Mouse (Mus musculus) MEL (cell line): Measurements from ENCODE around the gene Sh2d3c. TPM values are rescaled to one million over a fixed set of nuclear protein-coding genes. Genes with fewer than 3 reads are reported as not detected.
A peak's percentile ranks its signal among the peaks of the same experiment; 100 is the strongest.

Experiments
- DNase-seq: peaks from one replicate; pipeline ENCODE4 v3.0.0; 2011; ENCODE audit warnings: low read depth, low spot score
- H3K27ac ChIP-seq: 2 replicates; pipeline ENCODE4 v1.5.1; 2012; ENCODE audit warnings: low read depth, mild to moderate bottlenecking, control low read depth, low read length, moderate library complexity; ENCODE audit not compliant: control insufficient read depth
- H3K27me3 ChIP-seq, 2 experiments: fragments of 150-350 bp in 1 of 2; sonication (generic) in 1 of 2; 2 replicates each; pipeline ENCODE4 v1.6.1; 2012; ENCODE audit warnings: low read length in 2 of 2, mild to moderate bottlenecking in 2 of 2, improper control_type of control experiment in 1 of 2, moderate library complexity in 1 of 2; ENCODE audit not compliant: insufficient read depth in 2 of 2, control insufficient read depth in 1 of 2
- H3K36me3 ChIP-seq, 2 experiments: 2 replicates each; pipeline ENCODE4 v1.6.1; 2012 to 2014; ENCODE audit warnings: low read length in 2 of 2, improper control_type of control experiment in 1 of 2, inconsistent platforms in 1 of 2, mild to moderate bottlenecking in 1 of 2; ENCODE audit not compliant: insufficient read depth in 2 of 2, control insufficient read depth in 1 of 2
- H3K4me1 ChIP-seq, 2 experiments: fragments of 150-350 bp in 1 of 2; sonication (generic) in 1 of 2; 2 replicates each; pipeline ENCODE4 v1.6.1; 2012; ENCODE audit warnings: low read length in 2 of 2, improper control_type of control experiment in 1 of 2, mild to moderate bottlenecking in 1 of 2; ENCODE audit not compliant: insufficient read depth in 2 of 2, control insufficient read depth in 1 of 2
- H3K4me3 ChIP-seq, 2 experiments: fragments of 150-350 bp in 1 of 2; sonication (generic) in 1 of 2; 2 replicates each; pipeline ENCODE4 v1.5.1; 2012; ENCODE audit warnings: low read depth in 2 of 2, low read length in 2 of 2, mild to moderate bottlenecking in 2 of 2, moderate library complexity in 2 of 2, control low read depth in 1 of 2, improper control_type of control experiment in 1 of 2; ENCODE audit not compliant: control insufficient read depth in 1 of 2, insufficient read depth in 1 of 2
- H3K79me2 ChIP-seq: 2 replicates; pipeline ENCODE4 v1.6.1; 2012; ENCODE audit warnings: mild to moderate bottlenecking, low read length, moderate library complexity; ENCODE audit not compliant: control insufficient read depth, poor library complexity, insufficient read depth
- H3K9ac ChIP-seq: 2 replicates; pipeline ENCODE4 v1.6.1; 2012; ENCODE audit warnings: low read depth, mild to moderate bottlenecking, control low read depth, low read length, moderate library complexity; ENCODE audit not compliant: control insufficient read depth, poor library complexity, severe bottlenecking
- H3K9me3 ChIP-seq: fragments of 150-350 bp; sonication (generic); replicated peaks from 2 replicates; pipeline ENCODE4 v1.6.1; 2012; ENCODE audit warnings: mild to moderate bottlenecking, low read length, improper control_type of control experiment, moderate library complexity; ENCODE audit not compliant: insufficient read depth
- BHLHE40 ChIP-seq: IDR thresholded peaks from 2 replicates; pipeline ENCODE4 v1.6.1; 2012; ENCODE audit warnings: low read depth, mild to moderate bottlenecking, inconsistent platforms, low read length, improper control_type of control experiment, borderline replicate concordance
- CHD1 ChIP-seq: IDR thresholded peaks from 2 replicates; pipeline ENCODE4 v1.6.1; 2012; ENCODE audit warnings: low read depth, mild to moderate bottlenecking, inconsistent platforms, low read length, improper control_type of control experiment
- CTCF ChIP-seq, 3 experiments: IDR thresholded peaks in 2 of 3; conservative IDR thresholded peaks in 1 of 3; 2 replicates each; pipeline ENCODE4 v1.5.1; 2011 to 2012; ENCODE audit warnings: low read length in 3 of 3, low read depth in 2 of 3, mild to moderate bottlenecking in 2 of 3, improper control_type of control experiment in 1 of 3, inconsistent platforms in 1 of 3, mixed read lengths in 1 of 3, moderate library complexity in 1 of 3; ENCODE audit not compliant: control insufficient read depth in 1 of 3, insufficient read depth in 1 of 3, poor library complexity in 1 of 3, severe bottlenecking in 1 of 3
- ELF1 ChIP-seq: IDR thresholded peaks from 2 replicates; pipeline ENCODE4 v1.6.1; 2014; ENCODE audit warnings: low read depth, mild to moderate bottlenecking, inconsistent platforms, low read length, improper control_type of control experiment, moderate library complexity
- ETS1 ChIP-seq: IDR thresholded peaks from 2 replicates; pipeline ENCODE4 v1.6.1; 2012; ENCODE audit warnings: low read depth, mild to moderate bottlenecking, inconsistent platforms, low read length, improper control_type of control experiment, moderate library complexity
- GATA1 ChIP-seq: IDR thresholded peaks from 2 replicates; pipeline ENCODE4 v1.6.1; 2011; ENCODE audit warnings: low read depth, low read length, improper control_type of control experiment
- HCFC1 ChIP-seq: IDR thresholded peaks from 2 replicates; pipeline ENCODE4 v1.6.1; 2012; ENCODE audit warnings: low read depth, mild to moderate bottlenecking, inconsistent platforms, low read length, improper control_type of control experiment, moderate library complexity
- JUND ChIP-seq: IDR thresholded peaks from 2 replicates; pipeline ENCODE4 v1.6.1; 2011; ENCODE audit warnings: low read depth, mild to moderate bottlenecking, improper control_type of control experiment, low read length
- MAFK ChIP-seq: IDR thresholded peaks from 2 replicates; pipeline ENCODE4 v1.6.1; 2011; ENCODE audit warnings: low read depth, mild to moderate bottlenecking, low read length, improper control_type of control experiment, borderline replicate concordance
- MEF2A ChIP-seq: IDR thresholded peaks from 2 replicates; pipeline ENCODE4 v1.6.1; 2014; ENCODE audit warnings: low read depth, mild to moderate bottlenecking, inconsistent platforms, low read length, improper control_type of control experiment; ENCODE audit not compliant: poor library complexity, insufficient replicate concordance, severe bottlenecking; ENCODE audit errors: extremely low read depth
- MXI1 ChIP-seq: IDR thresholded peaks from 2 replicates; pipeline ENCODE4 v1.6.1; 2011; ENCODE audit warnings: mild to moderate bottlenecking, low read depth, low read length, improper control_type of control experiment
- NELFE ChIP-seq: IDR thresholded peaks from 2 replicates; pipeline ENCODE4 v1.6.1; 2011; ENCODE audit warnings: low read depth, low read length, improper control_type of control experiment
- POLR2A ChIP-seq, 2 experiments: IDR thresholded peaks; 2 replicates each; pipeline ENCODE4 v1.6.1; 2011 to 2012; ENCODE audit warnings: low read length in 2 of 2, mild to moderate bottlenecking in 2 of 2, control low read depth in 1 of 2, improper control_type of control experiment in 1 of 2, low read depth in 1 of 2, moderate library complexity in 1 of 2; ENCODE audit not compliant: control insufficient read depth in 1 of 2, insufficient read depth in 1 of 2, poor library complexity in 1 of 2
- POLR2AphosphoS2 ChIP-seq: IDR thresholded peaks from 2 replicates; pipeline ENCODE4 v1.6.1; 2011; ENCODE audit warnings: low read length, improper control_type of control experiment
- POLR2AphosphoS5 ChIP-seq: IDR thresholded peaks from 2 replicates; pipeline ENCODE4 v1.6.1; 2012; ENCODE audit warnings: low read depth, borderline replicate concordance, mild to moderate bottlenecking, inconsistent platforms, low read length, moderate library complexity, mixed read lengths
- RAD21 ChIP-seq: IDR thresholded peaks from 2 replicates; pipeline ENCODE4 v1.6.1; 2011; ENCODE audit warnings: mild to moderate bottlenecking, low read depth, low read length, improper control_type of control experiment
- RCOR1 ChIP-seq: IDR thresholded peaks from 2 replicates; pipeline ENCODE4 v1.6.1; 2012; ENCODE audit warnings: low read depth, mild to moderate bottlenecking, inconsistent platforms, low read length, improper control_type of control experiment
- SIN3A ChIP-seq: IDR thresholded peaks from 2 replicates; pipeline ENCODE4 v1.6.1; 2012; ENCODE audit warnings: low read length, improper control_type of control experiment, inconsistent platforms
- SMC3 ChIP-seq: IDR thresholded peaks from 2 replicates; pipeline ENCODE4 v1.6.1; 2011; ENCODE audit warnings: low read depth, low read length, improper control_type of control experiment
- TAL1 ChIP-seq: IDR thresholded peaks from 2 replicates; pipeline ENCODE4 v1.6.1; 2012; ENCODE audit warnings: mild to moderate bottlenecking, inconsistent platforms, low read length, moderate library complexity, mixed read lengths
- TBP ChIP-seq: IDR thresholded peaks from 2 replicates; pipeline ENCODE4 v1.8.0; 2011; ENCODE audit warnings: low read depth, low read length, improper control_type of control experiment
- TCF12 ChIP-seq: IDR thresholded peaks from 2 replicates; pipeline ENCODE4 v1.6.1; 2014; ENCODE audit warnings: low read depth, mild to moderate bottlenecking, inconsistent platforms, low read length, improper control_type of control experiment, moderate library complexity
- UBTF ChIP-seq: IDR thresholded peaks from 2 replicates; pipeline ENCODE4 v1.6.1; 2012; ENCODE audit warnings: low read depth, mild to moderate bottlenecking, inconsistent platforms, low read length, improper control_type of control experiment, moderate library complexity, borderline replicate concordance; ENCODE audit not compliant: insufficient read depth
- USF2 ChIP-seq, 2 experiments: IDR thresholded peaks; 2 replicates each; pipeline ENCODE4 v1.6.1; 2011 to 2012; ENCODE audit warnings: improper control_type of control experiment in 2 of 2, low read length in 2 of 2, borderline replicate concordance in 1 of 2, inconsistent platforms in 1 of 2, low read depth in 1 of 2, mild to moderate bottlenecking in 1 of 2; ENCODE audit not compliant: insufficient read depth in 1 of 2
- ZKSCAN1 ChIP-seq: IDR thresholded peaks from 2 replicates; pipeline ENCODE4 v1.6.1; 2012; ENCODE audit warnings: low read depth, mild to moderate bottlenecking, inconsistent platforms, low read length, improper control_type of control experiment, moderate library complexity
- ZMIZ1 ChIP-seq: IDR thresholded peaks from 2 replicates; pipeline ENCODE4 v1.6.1; 2012; ENCODE audit warnings: low read depth, mild to moderate bottlenecking, inconsistent platforms, low read length, improper control_type of control experiment, moderate library complexity
- ZNF384 ChIP-seq: IDR thresholded peaks from 2 replicates; pipeline ENCODE4 v1.6.1; 2012; ENCODE audit warnings: low read depth, mild to moderate bottlenecking, inconsistent platforms, low read length, improper control_type of control experiment
- polyA plus RNA-seq, 2 experiments: library from polyadenylated mRNA; stranded (reverse) in 1 of 2; unstranded in 1 of 2; fragments of >175 nt in 1 of 2; fragments of >200 nt in 1 of 2; gene quantifications; 2 replicates each; pipeline versions ENCODE4 v1.2.1 to v1.2.4; 2012; ENCODE audit warnings: low replicate concordance in 2 of 2, low read depth in 1 of 2; ENCODE audit not compliant: insufficient read length in 2 of 2, insufficient read depth in 1 of 2, missing spikeins in 1 of 2
- total RNA-seq: library from RNA; depleted of rRNA; stranded (reverse); fragments of 300-350 nt; gene quantifications from 2 replicates; pipeline ENCODE4 v1.2.3, GENCODE M21; 2012

Sh2d3c gene
- total and polyA plus RNA-seq, 3 experiments: 0.19 to 0.43 TPM; not detected in 1

DNA sequence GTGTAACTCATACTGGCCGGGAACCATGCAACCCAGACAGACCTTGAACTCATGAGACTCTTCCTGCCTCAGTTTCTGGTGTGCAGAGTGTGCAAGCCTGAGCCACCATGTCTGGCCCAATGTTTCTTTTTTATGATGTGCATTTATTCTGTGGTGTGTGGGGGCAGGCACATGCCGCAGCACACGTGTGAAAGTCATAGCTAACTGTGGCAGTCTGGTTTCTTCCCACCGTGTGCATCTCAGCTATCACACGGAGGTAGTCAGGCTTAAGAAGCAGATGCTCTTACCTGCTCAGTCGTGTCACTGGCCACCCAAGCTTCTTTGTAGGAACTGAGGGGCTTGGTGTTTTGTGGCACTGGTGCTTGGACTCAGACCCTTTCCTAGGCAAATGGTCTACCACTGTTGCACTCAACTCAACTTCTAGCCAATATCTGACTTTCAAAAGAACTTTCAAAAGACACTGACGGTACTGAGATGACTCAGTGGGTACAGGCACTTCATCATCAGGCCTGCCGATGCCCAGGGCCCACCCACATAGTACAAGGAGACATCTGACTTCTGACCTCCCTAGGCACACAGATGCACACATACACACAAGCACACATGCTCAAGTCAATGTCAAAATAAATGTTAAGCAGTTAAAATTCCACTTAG lies 51.9 kb downstream of the Sh2d3c start:
- TF ChIP-seq USF2 (IDR thresholded peaks at IDR 0.05; ENCODE audit: borderline replicate concordance in 1 of 2, insufficient read depth in 1 of 2, low read depth in 1 of 2, low read length in 2 of 2) (no peak), ZNF384 (no peak), CHD1 (no peak), SIN3A (no peak), GATA1 (no peak), TBP (no peak), BHLHE40 (no peak), MAFK (no peak), POLR2A (IDR thresholded peaks at IDR 0.05; ENCODE audit: control insufficient read depth in 1 of 2, insufficient read depth in 1 of 2, low read depth in 1 of 2, low read length in 2 of 2, poor library complexity in 1 of 2) (no peak), NELFE (no peak), ELF1 (no peak), ZKSCAN1 (no peak), ZMIZ1 (no peak), CTCF (IDR thresholded peaks at IDR 0.05 in 2 of 3, conservative IDR thresholded peaks at IDR 0.05 in 1 of 3; ENCODE audit: control insufficient read depth in 1 of 3, insufficient read depth in 1 of 3, low read depth in 2 of 3, low read length in 3 of 3, poor library complexity in 1 of 3, severe bottlenecking in 1 of 3) (no peak), SMC3 (no peak), RCOR1 (no peak), POLR2AphosphoS2 (no peak), TAL1 (no peak), UBTF (no peak)
- TF ChIP-seq, all 39 proteins: peak for 0
- Histone ChIP-seq H3K79me2 (no peaks in the 10 kb centered on the region; the same call in 1 of the 2 replicates), H3K27me3 (no peaks in the 10 kb centered on the region), H3K9me3 (no peaks in the 10 kb centered on the region), H3K9ac (no peak overlapping the region), H3K36me3 (no peaks in the 10 kb centered on the region), H3K27ac (no peak overlapping the region), H3K4me1 (peaks cover 2 to 12% of the 10 kb centered on the region in 2 experiments; a peak in 3 of 4 replicates), H3K4me3 (no peak overlapping the region)
- no peak for DNase-seq

DNA sequence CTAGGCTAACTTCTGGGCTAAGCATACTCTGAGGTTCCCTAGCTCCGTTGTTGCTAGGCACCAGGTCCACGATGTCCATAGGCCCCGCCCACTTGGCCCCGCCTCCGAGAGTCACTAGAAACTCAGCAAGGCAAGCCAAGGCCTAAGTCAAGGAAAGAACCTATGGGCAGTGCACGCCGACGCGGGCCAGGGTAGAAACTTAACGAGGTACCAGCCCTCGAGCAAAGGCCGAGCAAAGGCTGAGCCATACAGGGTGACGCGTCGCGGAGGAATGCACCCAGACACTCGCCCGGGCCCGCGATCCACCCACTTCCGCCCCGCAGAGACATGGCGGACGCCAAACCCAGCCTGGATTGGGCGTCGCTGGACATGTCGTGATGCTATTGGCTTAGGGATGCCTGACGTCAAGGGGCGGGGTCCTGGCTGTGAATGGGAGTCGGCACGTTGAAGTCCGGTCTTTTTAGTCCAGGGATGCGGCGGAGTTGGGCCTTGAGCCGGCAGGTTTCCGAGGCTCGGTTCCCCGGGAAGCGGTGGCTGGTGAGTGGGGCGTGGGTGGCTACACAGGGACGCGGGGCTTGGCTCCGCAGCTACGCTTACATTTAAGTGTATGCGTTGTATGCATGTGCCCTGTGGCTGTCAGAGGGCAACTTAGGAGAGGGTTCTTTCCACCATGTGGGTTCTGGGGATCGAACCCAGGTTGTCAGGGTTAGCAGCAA lies 54.7 kb downstream of the Sh2d3c start, which contains the start of the genes Ttc16 and Ptrh1:
Ttc16 (minus strand) TSS at position 275 of the 716 bp plus-strand sequence.
Ptrh1 (plus strand) TSS at position 428 of the 716 bp plus-strand sequence.
- peak; percentile 98 for DNase-seq
- Histone ChIP-seq H3K36me3 (no peaks in the 10 kb centered on the region), H3K4me1 (peaks cover 2 to 9% of the 10 kb centered on the region in 2 experiments; a peak in 3 of 4 replicates), H3K9ac (peak within 1 kb of the TSS; percentile 61), H3K79me2 (no peaks in the 10 kb centered on the region; the same call in 1 of the 2 replicates), H3K27ac (peak within 1 kb of the TSS; percentile 51; the same call in 1 of the 2 replicates), H3K27me3 (no peaks in the 10 kb centered on the region), H3K4me3 (peak within 1 kb of the TSS; percentile 82 to 99), H3K9me3 (no peaks in the 10 kb centered on the region)
- TF ChIP-seq ZMIZ1: 0 out of 2 replicates have a peak, but pooled peaks have one; percentile 50
- TF ChIP-seq MXI1: peak; percentile 98
- TF ChIP-seq USF2 (IDR thresholded peaks at IDR 0.05; ENCODE audit: borderline replicate concordance in 1 of 2, insufficient read depth in 1 of 2, low read depth in 1 of 2, low read length in 2 of 2): no peak
- no peak for TF ChIP-seq CTCF (IDR thresholded peaks at IDR 0.05 in 2 of 3, conservative IDR thresholded peaks at IDR 0.05 in 1 of 3; ENCODE audit: control insufficient read depth in 1 of 3, insufficient read depth in 1 of 3, low read depth in 2 of 3, low read length in 3 of 3, poor library complexity in 1 of 3, severe bottlenecking in 1 of 3)
- no peak for TF ChIP-seq MEF2A
- peak; percentile 72 for TF ChIP-seq NELFE
- TF ChIP-seq CHD1: no peak
- TF ChIP-seq ELF1: peak; percentile 99
- no peak for TF ChIP-seq POLR2AphosphoS2
- TF ChIP-seq JUND: no peak
- TF ChIP-seq HCFC1: peak; percentile 94
- no peak for TF ChIP-seq RAD21
- TF ChIP-seq ZKSCAN1: no peak
- TF ChIP-seq TCF12: peak; percentile 41; the same call in 1 of the 2 replicates
- TF ChIP-seq ETS1: no peak
- TF ChIP-seq POLR2AphosphoS5: no peak
